Mouse (Mus musculus): ENCODE results near the gene Muc5b. TPM values are rescaled to one million over a fixed set of nuclear protein-coding genes. Genes with fewer than 3 reads are reported as not detected.

Muc5b gene
- polyA plus RNA-seq (2014; fragmentation: Illumina TruSeq; extraction: RNeasy Lipid Tissue Mini Kit (QIAGEN cat#74804)), result 0.17 TPM

DNA sequence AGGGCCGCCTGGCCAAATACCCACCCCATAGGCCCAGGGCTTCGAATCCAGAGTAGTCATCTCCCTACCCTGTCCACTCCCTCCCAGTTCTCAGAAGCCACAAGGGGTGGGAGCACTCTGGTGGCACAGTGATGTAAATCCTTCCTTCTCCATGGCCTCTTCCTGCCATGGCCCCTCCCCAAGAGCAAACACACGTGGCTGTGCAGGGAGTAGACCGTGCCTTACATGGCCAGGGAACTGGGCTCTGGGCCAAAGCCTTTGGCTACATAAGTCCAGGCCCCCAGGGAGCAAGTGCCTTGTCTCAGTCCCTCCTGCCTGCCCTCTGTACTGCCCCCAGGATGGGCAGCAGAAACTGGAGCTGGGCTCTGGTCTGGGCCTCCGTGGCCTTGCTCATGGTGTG, at the start of gene Muc5b:
Gene Muc5b (plus strand): TSS at position 292 of the 400 bp plus-strand sequence.

DNA sequence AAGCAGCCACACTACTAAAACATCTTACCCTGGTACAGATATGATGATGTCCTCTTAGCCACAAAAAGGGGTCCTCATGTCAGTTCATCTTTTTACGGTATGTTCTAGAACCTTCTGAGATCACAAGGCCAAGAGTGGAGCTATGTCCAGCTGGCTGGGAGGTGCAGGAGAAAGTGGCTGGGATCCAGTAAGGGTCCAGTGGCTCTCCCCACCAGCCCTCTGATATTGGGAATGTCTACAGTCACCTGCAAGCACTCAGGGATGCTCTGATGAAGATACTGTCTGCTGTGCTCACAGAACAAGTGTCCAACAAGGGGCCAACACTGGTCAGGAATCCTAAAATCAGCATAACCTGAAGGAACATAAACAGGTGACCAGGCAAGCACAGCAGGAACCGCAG, 79.5 kb downstream of the Muc5b start, which contains the start of gene Tollip:
Gene Tollip (minus strand): TSS at position 101 of the 400 bp plus-strand sequence.

Other genes with a start within 250 kb of the Muc5b start
- not detected for gene Muc6, start 183.8 kb upstream of the Muc5b start, polyA plus RNA-seq (2014; fragmentation: Illumina TruSeq; extraction: RNeasy Lipid Tissue Mini Kit (QIAGEN cat#74804))
- not detected for gene Muc2, start 148.7 kb upstream of the Muc5b start, polyA plus RNA-seq (2014; fragmentation: Illumina TruSeq; extraction: RNeasy Lipid Tissue Mini Kit (QIAGEN cat#74804))
- gene Muc5ac, start 50.1 kb upstream of the Muc5b start, polyA plus RNA-seq (2014; fragmentation: Illumina TruSeq; extraction: RNeasy Lipid Tissue Mini Kit (QIAGEN cat#74804)), result 0.09 TPM
- 38.5 TPM for gene Tollip, start 79.4 kb downstream of the Muc5b start, polyA plus RNA-seq (2014; fragmentation: Illumina TruSeq; extraction: RNeasy Lipid Tissue Mini Kit (QIAGEN cat#74804))
- gene Brsk2, start 110.7 kb downstream of the Muc5b start, polyA plus RNA-seq (2014; fragmentation: Illumina TruSeq; extraction: RNeasy Lipid Tissue Mini Kit (QIAGEN cat#74804)), result 0.17 TPM
- gene Mob2, start 222.0 kb downstream of the Muc5b start, polyA plus RNA-seq (2014; fragmentation: Illumina TruSeq; extraction: RNeasy Lipid Tissue Mini Kit (QIAGEN cat#74804)), result 10.5 TPM

All from ovary, adult 10 weeks (tissue).